Mouse (Mus musculus) spleen, adult 2 months (tissue): ENCODE data around the gene Psmc3ip.

Experiments used
- CTCF ChIP-seq: fragments of 200-500 bp; IDR thresholded peaks from 2 replicates; pipeline ENCODE4 v1.5.1; 2011; ENCODE audit warnings: mild to moderate bottlenecking, inconsistent platforms; ENCODE audit not compliant: insufficient read depth, insufficient read length, insufficient replicate concordance; ENCODE audit errors: extremely low read depth
- POLR2A ChIP-seq: fragments of 200-500 bp; IDR thresholded peaks from 2 replicates; pipeline ENCODE4 v1.6.1; 2011; ENCODE audit warnings: low read depth, low read length, inconsistent platforms

DNA sequence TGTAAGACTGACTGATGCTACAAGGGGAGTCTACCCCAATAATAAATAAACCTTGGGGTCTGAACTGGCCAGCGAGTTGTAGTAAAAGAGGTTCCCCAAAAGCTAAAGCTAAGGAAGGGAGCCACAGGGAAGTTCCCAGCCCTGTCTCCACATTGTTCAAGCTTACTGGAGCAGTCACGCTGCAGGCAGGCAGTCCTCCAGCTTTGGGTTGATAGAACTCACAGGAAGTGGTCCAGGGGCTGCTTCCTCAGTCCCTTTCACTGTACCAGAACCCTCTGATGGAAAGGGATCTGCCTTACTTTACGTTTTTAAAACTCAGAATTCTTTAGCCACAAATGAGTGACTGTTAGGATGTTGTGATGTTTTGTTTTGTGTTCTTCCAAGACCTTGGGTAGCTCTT is 47.7 kb downstream of the Psmc3ip start:
- TF ChIP-seq POLR2A (no peak), CTCF (no peak)
